Mouse (Mus musculus) CH12.LX (cell line): Measurements from ENCODE around the gene Ehf.

Experiments used
- CHD2 ChIP-seq: IDR thresholded peaks from 2 replicates; pipeline ENCODE4 v1.6.1; 2011; ENCODE audit warnings: low read length, improper control_type of control experiment
- CTCF ChIP-seq, 2 experiments: IDR thresholded peaks in 1 of 2; conservative IDR thresholded peaks in 1 of 2; 2 replicates each; pipeline ENCODE4 v1.5.1; 2011 to 2012; ENCODE audit warnings: low read depth in 2 of 2, low read length in 2 of 2, improper control_type of control experiment in 1 of 2, inconsistent platforms in 1 of 2, mild to moderate bottlenecking in 1 of 2, moderate library complexity in 1 of 2
- E2F4 ChIP-seq: IDR thresholded peaks from 2 replicates; pipeline ENCODE4 v1.6.1; 2011; ENCODE audit warnings: low read depth, low read length, improper control_type of control experiment; ENCODE audit not compliant: insufficient replicate concordance
- MAX ChIP-seq: IDR thresholded peaks from 2 replicates; pipeline ENCODE4 v1.6.1; 2011; ENCODE audit warnings: low read length, improper control_type of control experiment
- MXI1 ChIP-seq: IDR thresholded peaks from 2 replicates; pipeline ENCODE4 v1.6.1; 2011; ENCODE audit warnings: mild to moderate bottlenecking, low read depth, low read length, improper control_type of control experiment
- UBTF ChIP-seq: IDR thresholded peaks from 2 replicates; pipeline ENCODE4 v1.6.1; 2012; ENCODE audit warnings: low read depth, mild to moderate bottlenecking, inconsistent platforms, low read length, improper control_type of control experiment, moderate library complexity
- ZC3H11A ChIP-seq: IDR thresholded peaks from 2 replicates; pipeline ENCODE4 v1.6.1; 2012; ENCODE audit warnings: low read depth, mild to moderate bottlenecking, inconsistent platforms, low read length, improper control_type of control experiment

GRCm38 (mm10) chr2:103322171-103322570 lies 19.1 kb upstream of the Ehf start:
- TF ChIP-seq E2F4 (no peak), UBTF (no peak), CTCF (conservative IDR thresholded peaks at IDR 0.05 in 1 of 2, IDR thresholded peaks at IDR 0.05 in 1 of 2; ENCODE audit: low read depth in 2 of 2, low read length in 2 of 2) (no peak), CHD2 (no peak), ZC3H11A (no peak), MAX (no peak), MXI1 (no peak)
